Mouse (Mus musculus) MEL (cell line): ENCODE measurements around the gene Fam168b. TPM values are rescaled to one million over a fixed set of nuclear protein-coding genes. Genes with fewer than 3 reads are reported as not detected.

Experiments used
- polyA plus RNA-seq, 2 experiments: library from polyadenylated mRNA; stranded (reverse) in 1 of 2; unstranded in 1 of 2; fragments of >175 nt in 1 of 2; fragments of >200 nt in 1 of 2; gene quantifications; 2 replicates each; pipeline versions ENCODE4 v1.2.1 to v1.2.4; 2012; ENCODE audit warnings: low replicate concordance in 2 of 2, low read depth in 1 of 2; ENCODE audit not compliant: insufficient read length in 2 of 2, insufficient read depth in 1 of 2, missing spikeins in 1 of 2
- total RNA-seq: library from RNA; depleted of rRNA; stranded (reverse); fragments of 300-350 nt; gene quantifications from 2 replicates; pipeline ENCODE4 v1.2.3, GENCODE M21; 2012; rRNA removed

Gene Fam168b
- total and polyA plus RNA-seq, 3 experiments: 78.9 to 136 (median 97.4) TPM

Other genes with a start within 250 kb of the Fam168b start
- gene Plekhb2, start 6.9 kb upstream of the Fam168b start, total RNA-seq: 14.6 and 16.8 TPM in 2 replicates
- gene Plekhb2, start 6.9 kb upstream of the Fam168b start, polyA plus RNA-seq: 10 to 100 TPM in 1 of 2 experiments, not detected in 1; 22.2 TPM